Mouse (Mus musculus) cortical plate, adult 2 months (tissue): ENCODE results near the gene Itpkc. TPM values are rescaled to one million over a fixed set of nuclear protein-coding genes. Genes with fewer than 3 reads are reported as not detected.

ENCODE experiments used
- H3K27ac ChIP-seq: fragments of 200-500 bp; 2 replicates; pipeline ENCODE4 v1.5.1; 2012; ENCODE audit warnings: low read length, control low read depth, inconsistent platforms; ENCODE audit not compliant: insufficient read depth
- H3K4me1 ChIP-seq: fragments of 200-500 bp; 2 replicates; pipeline ENCODE4 v1.6.1; 2011; ENCODE audit warnings: low read length; ENCODE audit not compliant: control insufficient read depth, insufficient read depth
- H3K4me3 ChIP-seq: fragments of 200-500 bp; 2 replicates; pipeline ENCODE4 v1.5.1; 2011; ENCODE audit warnings: mild to moderate bottlenecking, low read length, control low read depth; ENCODE audit not compliant: insufficient read depth
- CTCF ChIP-seq: fragments of 200-500 bp; IDR thresholded peaks from 2 replicates; pipeline ENCODE4 v1.5.1; 2011; ENCODE audit warnings: mild to moderate bottlenecking, control low read depth, low read length; ENCODE audit not compliant: insufficient read depth; ENCODE audit errors: extremely low read depth
- POLR2A ChIP-seq: fragments of 200-500 bp; IDR thresholded peaks from 2 replicates; pipeline ENCODE4 v1.6.1; 2011; ENCODE audit warnings: mild to moderate bottlenecking, low read length, control low read depth; ENCODE audit not compliant: insufficient read depth; ENCODE audit errors: extremely low read depth
- polyA plus RNA-seq: library from polyadenylated mRNA; depleted of rRNA; stranded (reverse); fragments of >200 nt; gene quantifications from 2 replicates; pipeline ENCODE4 v1.2.3, GENCODE M21; 2012

Gene Itpkc
- polyA plus RNA-seq, 1 experiment: 6.8 TPM

DNA sequence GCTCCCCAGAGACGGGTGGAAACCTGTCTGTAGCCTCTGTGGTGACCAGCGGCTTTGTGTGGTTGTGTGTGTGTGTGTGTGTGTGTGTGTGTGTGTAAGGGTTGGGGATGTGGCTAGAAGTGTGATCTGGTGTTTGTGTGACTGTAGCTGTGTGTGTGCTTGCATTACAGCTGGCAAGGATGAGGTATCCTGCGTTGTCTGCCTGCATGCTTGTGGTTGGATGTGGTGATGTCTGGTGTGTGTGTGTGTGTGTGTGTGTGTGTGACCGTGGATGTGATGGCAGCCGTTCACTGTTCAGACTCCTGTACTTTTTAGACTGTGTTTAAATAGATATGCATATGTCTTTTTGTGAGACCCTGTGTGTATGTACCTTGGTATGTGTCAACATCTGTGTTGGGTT, 31.3 kb upstream of the Itpkc start:
- peaks cover 7% of the 10 kb centered on the region for H3K4me1 ChIP-seq
- H3K4me3 ChIP-seq: peak overlapping the region; percentile 82
- TF ChIP-seq POLR2A: 0 out of 2 replicates have a peak, but pooled peaks have one; percentile 38
- no peak for TF ChIP-seq CTCF
- H3K27ac ChIP-seq: peak overlapping the region; percentile 82

DNA sequence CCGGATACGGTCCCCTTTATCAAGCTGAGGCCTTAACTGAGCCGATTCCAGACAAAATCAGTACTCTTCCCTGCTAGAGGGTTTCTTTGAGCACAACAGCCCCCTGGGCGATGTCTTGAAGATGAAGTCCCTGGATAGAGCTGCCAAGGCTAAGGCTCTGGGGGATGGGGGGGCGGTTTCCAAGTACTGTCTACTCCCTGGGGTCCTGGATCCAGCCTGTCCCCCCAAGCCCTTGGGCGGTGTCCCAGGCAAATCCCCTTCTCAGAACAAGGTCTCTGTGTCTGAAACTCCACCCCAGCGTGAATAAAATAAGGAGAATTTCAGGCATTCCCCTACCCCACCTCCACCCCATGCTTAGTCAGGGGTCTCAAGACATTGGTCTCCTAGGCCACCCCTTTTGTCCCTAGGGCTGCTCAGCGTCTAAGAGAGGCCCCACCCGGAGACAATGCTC, 30.8 kb upstream of the Itpkc start:
- TF ChIP-seq POLR2A (no peak), CTCF (no peak)
- peak overlapping the region; percentile 82 for H3K27ac ChIP-seq

DNA sequence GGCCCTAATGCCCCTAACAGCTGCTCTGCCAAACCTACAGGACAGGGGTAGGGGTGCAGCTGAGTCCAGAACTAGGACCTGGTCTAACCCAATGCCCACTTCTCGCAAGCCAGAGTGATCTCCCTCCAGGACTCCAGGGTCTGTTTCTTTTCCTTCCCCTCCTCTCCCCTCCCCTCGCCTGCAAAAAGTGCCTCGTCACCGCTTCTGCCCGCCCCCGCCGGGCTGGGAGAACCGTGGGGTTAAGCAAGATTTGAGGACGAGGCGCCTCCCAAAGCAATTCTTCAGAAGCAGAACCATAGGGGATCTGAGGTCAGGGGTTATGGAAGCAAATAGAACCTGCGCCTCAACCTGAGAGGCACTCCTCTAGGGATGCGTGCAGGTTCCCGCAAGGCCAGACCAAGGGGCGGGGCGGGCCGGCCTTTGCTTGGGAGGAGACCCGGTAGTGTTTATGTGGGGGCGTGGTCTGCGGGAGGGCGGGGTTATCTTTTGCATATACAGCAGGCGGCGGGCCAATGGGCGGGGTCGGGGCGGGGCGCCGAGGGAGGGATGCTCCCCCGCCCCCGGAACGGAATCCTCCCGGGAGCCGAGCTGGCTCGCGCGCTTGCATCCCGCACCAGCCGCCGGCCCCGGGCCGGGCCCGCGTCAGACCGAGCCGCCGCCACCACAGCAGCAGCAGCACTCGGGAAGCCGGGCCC, 29.9 kb upstream of the Itpkc start, which contains the start of gene Numbl:
Numbl (plus strand) TSS at position 229 of the 695 bp plus-strand sequence.
- Histone ChIP-seq H3K4me3 (peak within 1 kb of the TSS; percentile 82), H3K27ac (peak within 1 kb of the TSS; percentile 82), H3K4me1 (peaks cover 7% of the 10 kb centered on the region)
- no peak for TF ChIP-seq CTCF
- no peak for TF ChIP-seq POLR2A

More for the DNA sequence above, 30.8 kb upstream of the Itpkc start:
- Histone ChIP-seq H3K4me1 (peaks cover 7% of the 10 kb centered on the region), H3K4me3 (peak overlapping the region; percentile 82)

DNA sequence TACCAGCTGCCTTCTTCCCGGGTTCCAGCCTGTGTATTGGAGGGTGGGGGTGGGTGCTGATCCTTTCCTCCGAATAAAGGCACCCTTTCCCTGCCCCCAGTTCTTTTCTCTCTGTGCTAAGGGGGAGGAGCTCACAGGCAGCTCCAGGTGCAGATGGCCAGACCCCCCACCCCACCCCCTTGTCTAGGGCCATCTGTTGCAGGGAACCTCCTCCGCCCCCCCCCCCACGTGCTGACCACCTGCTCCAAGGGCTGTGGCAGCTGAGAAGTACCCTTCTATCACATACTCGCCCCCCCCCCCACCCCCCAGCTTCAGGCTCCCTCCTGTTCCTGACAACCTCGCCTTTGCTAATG, 29.4 kb upstream of the Itpkc start:
- peak overlapping the region; percentile 68 for H3K27ac ChIP-seq
- H3K4me1 ChIP-seq: peaks cover 7% of the 10 kb centered on the region
- TF ChIP-seq CTCF: no peak
- TF ChIP-seq POLR2A: no peak
- H3K4me3 ChIP-seq: peak overlapping the region; percentile 82

DNA sequence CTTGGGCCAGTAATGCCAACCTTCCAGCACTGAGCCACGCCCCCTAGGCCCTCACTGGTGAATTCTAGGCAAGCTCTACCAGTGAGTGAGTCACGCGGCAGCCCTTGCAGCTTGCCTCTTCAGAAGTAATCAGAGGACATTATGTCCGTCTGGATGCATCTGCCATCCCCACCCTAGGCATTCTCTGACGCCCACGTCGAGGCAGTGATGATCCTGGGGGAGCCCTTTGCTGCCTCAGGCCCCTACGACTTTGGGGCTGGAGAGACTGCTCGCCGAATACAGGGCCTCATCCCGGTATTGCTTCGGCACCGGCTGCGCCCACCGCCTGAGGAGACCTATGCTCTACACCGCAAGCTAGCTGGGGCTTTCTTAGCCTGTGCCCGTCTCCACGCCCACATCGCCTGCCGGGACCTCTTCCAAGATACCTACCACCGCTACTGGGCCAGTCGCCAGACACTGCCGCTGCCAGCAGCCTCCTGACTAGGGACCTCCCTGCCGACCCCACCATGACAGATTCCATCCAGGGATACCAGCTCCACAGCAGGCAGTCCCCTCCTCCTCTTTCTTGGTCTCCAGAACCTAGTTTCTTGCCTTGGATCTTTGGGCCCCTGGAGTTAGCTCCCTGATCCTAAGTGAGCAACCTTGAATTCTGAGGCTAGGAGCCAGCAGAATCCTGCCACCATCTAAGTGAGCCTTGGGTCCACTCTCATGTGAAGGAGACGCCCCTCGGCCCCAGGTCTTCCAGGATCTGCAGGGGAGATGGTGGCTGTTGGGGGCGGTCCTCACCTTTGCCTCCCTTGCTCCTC, 28.8 kb upstream of the Itpkc start:
- peak overlapping the region; percentile 48 for H3K27ac ChIP-seq
- H3K4me1 ChIP-seq: peaks cover 7% of the 10 kb centered on the region
- TF ChIP-seq POLR2A (0 out of 2 replicates have a peak, but pooled peaks have one; percentile 29), CTCF (no peak)
- peak overlapping the region; percentile 82; the same call in 1 of the 2 replicates for H3K4me3 ChIP-seq

DNA sequence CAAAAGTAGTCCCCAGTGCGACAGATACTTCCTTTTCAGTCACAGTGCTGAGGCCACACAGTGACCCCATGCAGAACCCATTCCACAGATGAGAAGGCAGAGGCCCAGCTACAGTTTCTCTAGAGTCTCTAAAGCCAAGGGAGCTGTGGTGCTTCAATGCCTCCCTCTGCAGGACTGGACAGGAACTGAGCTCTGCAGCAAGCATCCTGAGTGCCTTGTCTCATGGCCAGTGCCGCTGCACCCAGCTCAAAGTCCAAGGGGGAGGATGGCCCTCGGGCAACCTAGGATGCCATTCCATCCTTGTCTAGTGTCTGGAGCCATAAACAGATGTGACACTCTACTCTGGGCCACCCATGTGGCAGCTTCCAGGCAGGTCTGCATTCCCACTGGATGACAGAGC, 27.3 kb upstream of the Itpkc start:
- TF ChIP-seq CTCF: peak; percentile 55
- no peak for TF ChIP-seq POLR2A
- no peak overlapping the region for H3K27ac ChIP-seq
- peaks cover 2% of the 10 kb centered on the region; the same call in 1 of the 2 replicates for H3K4me1 ChIP-seq
- H3K4me3 ChIP-seq: no peak overlapping the region

DNA sequence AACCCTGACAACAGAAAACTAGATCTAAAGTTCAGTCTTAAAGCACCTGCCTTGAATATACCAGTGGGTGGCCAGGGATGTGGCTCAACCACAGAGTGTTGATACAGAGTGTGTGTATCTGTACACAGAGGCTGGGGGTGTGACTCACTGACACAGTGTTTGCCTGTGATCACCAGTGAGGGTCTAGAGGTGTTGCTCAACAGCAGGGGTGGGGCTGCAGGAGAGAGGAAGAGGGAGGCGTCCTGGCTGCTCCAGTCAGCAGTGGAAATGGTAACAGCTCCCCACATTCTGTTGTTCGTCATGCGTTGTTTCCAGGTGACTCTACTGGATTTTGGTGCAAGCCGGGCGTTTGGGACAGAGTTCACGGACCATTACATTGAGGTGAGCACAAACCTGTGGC, 23.5 kb upstream of the Itpkc start:
- Histone ChIP-seq H3K27ac (no peak overlapping the region), H3K4me1 (no peaks in the 10 kb centered on the region), H3K4me3 (no peak overlapping the region)
- TF ChIP-seq POLR2A (no peak), CTCF (no peak)

DNA sequence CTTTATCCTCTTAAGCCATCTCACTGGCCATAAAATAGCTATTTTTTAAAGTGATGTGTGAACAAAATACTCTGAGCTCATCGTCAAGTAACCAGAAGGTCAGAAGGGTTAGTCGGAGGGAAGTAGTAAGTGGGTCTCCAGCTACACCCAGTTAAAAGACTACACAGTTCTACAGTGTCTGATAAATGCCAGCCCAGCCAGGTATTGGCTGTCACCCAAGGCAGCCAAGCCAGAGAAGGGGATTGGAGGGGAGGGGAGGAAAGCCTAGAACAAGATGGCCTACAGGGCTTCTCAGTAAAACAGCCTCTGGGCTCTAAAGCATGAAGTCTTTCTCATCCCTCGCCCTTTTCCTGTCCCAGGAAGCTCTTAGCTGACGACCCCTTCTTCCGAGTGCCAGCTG, 21.5 kb upstream of the Itpkc start:
- no peak for TF ChIP-seq CTCF
- TF ChIP-seq POLR2A: no peak

DNA sequence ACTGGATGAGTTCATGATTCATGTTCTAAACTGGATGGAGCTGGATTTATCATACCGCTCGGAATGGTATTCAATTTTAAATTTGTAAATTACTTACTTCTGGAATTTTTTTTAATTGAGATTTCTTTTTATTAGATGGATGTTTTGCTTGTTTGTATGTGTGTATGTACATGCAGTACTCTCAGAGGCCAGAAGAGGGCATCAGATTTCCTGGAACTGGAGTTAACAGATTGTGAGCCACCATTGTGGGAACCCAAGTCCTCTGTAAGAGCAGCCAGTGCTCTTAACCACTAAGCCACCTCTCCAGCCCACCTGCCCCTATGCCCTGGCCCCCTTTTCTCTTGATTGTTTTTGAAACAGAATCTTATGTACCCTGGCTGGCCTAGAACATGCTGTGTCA, 20.7 kb upstream of the Itpkc start:
- Histone ChIP-seq H3K4me3 (no peak overlapping the region), H3K27ac (no peak overlapping the region), H3K4me1 (no peaks in the 10 kb centered on the region)
- TF ChIP-seq CTCF (peak; percentile 20; the same call in 1 of the 2 replicates), POLR2A (no peak)

More for the DNA sequence above, 21.5 kb upstream of the Itpkc start:
- no peaks in the 10 kb centered on the region for H3K4me1 ChIP-seq
- no peak overlapping the region for H3K4me3 ChIP-seq
- H3K27ac ChIP-seq: no peak overlapping the region
